Mouse (Mus musculus): ENCODE results near the gene Pfkl. TPM values are rescaled to one million over a fixed set of nuclear protein-coding genes. Genes with fewer than 3 reads are reported as not detected.
A peak's percentile ranks its signal among the peaks of the same experiment; 100 is the strongest.
"Not testable (repeated sequence)": the region's sequence is repeated elsewhere in the genome, so short reads cannot be mapped to it uniquely, and the experiment has no call there.

The Pfkl gene
- polyA plus RNA-seq, 3 experiments from 2014 or later: 58.9 to 60.6 (median 59.1) TPM

DNA sequence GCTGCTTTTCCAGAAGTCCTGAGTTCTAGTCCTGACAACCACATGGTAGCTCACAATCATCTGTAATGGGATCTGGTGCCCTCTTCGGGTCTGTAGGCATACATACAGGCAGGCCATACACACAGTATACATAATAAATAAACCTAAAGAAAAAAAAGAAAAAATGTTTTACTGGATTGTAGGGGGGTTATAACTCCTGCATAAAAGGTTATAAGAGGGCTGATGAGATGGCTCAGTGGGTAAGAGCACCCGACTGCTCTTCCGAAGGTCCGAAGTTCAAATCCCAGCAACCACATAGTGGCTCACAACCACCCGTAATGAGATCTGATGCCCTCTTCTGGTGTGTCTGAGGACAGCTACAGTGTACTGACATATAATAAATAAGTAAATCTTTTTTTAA is 1.2 kb upstream of the Pfkl start:
- not testable (repeated sequence) for ATAC-seq

GRCm38 (mm10) chr10:78010335-78010734 is 452 bp upstream of the Pfkl start:
- ATAC-seq: no peak

- peak; percentile 91 for ATAC-seq
Measured at GRCm38 (mm10) chr10:78009184-78009944, 519 bp downstream of the Pfkl start.

DNA sequence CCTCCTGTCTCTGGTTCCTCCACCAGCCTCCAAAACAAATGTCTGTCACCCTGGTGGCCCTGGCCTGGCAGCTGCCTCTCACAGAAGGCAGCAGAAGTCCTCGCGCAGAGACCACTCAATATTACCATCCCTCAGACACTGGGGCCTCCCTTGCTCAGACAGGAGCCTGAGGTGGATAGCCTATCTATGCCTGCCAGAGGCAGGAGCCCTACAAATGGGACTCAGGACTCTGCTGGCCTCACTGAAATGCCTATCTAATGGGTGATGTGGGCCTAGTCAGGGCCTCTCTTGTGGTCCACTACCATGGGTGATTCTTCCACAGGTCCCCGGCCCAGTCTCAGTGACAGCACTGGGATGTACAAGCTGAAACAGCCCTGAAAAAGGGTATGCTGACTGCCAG is 1.7 kb downstream of the Pfkl start:
- ATAC-seq: no peak

DNA sequence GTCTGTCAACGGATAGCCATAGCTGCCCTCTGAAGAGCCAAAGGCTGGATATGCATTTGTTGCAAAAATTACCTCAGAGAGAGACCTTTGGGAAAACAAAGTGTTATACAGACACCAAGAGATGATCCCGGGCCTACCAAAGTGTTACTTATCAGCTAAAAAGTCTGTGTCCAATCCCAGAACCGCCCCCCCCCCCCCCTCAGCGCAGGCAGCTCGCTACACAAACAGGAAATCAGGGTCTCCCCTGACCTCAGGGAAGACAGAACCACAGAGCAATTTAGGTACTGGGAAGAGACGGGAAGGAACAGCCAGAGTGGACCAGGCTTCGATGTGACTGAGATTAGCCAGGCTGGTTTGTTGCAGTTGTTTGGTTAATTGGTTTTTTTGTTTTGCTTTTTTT is 2.7 kb downstream of the Pfkl start:
- no peak for ATAC-seq

DNA sequence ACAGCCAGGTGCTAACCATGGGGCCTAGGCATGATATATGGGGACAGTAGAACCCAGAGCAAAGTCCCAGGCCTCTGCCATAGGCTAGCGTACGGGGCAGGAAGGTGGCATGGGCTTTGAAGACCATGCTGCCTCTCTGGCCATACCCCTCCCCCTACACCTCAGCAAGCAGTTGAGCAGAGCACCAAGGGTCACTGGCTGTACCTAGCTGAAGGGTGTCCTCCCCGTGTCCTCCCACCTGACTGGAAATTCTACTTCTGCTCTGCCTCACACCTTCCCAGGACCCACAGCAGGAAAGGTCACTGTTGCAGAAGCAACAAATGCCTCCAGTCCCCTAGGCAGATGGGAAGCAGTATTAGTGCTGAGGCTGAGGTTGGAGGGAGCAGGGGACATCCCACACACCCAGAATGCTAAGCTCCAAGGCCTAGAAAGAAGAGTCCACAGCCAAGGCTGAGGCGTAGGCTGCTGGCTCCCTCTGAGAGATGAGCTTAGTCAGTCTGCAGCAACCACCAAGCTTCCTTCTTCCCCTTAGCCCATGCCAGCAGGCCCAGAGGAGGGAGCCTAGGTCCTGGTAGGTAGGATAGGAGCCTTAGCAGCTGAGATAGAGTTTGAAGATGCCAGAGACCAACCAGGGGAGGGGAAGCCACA is 4.0 kb downstream of the Pfkl start:
- ATAC-seq: no peak

- ATAC-seq: no peak
Measured at GRCm38 (mm10) chr10:78004479-78005100, 5.3 kb downstream of the Pfkl start.

GRCm38 (mm10) chr10:78002316-78002715 is 7.6 kb downstream of the Pfkl start:
- ATAC-seq: no peak

GRCm38 (mm10) chr10:78001796-78002195 is 8.1 kb downstream of the Pfkl start:
- no peak for ATAC-seq

DNA sequence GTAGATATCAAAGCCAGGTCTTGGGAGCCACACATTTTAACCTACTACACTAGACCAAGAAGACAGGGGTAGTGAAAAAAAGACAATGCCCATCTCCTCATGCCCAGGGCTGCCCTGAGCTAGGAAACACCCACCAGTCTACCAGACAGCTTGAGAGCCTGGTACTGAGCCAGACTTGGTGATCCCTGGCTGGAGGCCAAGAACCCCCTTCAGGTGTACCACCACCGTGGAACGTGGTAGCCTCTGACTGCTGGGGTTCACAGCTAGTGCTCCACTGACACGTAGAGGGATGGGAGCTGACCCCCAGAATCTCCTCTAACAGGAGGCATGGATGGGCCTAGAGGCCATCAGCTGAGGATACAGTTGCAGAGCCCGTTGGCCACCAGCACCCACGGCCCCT is 9.7 kb downstream of the Pfkl start:
- ATAC-seq: no peak

- ATAC-seq: no peak
Measured at GRCm38 (mm10) chr10:77995639-77996038, 14.2 kb downstream of the Pfkl start.

- no peak for ATAC-seq
Measured at GRCm38 (mm10) chr10:77985775-77986174, 24.1 kb downstream of the Pfkl start.

DNA sequence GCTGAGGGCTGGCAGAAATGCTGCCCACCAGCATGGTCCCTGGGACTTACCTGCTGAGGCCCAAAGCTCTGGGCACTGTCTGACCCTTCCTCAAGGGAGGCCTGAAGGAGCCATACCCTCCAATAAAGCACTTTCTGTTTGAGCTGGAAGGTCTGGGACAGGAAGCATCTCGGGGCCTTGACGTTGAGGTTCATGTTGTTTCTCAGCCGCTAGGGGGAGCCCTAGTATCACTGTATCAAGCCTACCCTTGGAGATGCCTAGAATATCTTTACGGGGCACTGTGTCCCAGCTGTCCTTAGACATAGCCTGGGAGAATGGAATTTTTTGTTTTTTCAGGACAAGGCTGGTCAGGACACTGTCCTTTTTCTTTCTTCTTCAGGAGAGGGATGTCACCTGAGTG is 25.2 kb downstream of the Pfkl start:
- ATAC-seq: peak; percentile 98

DNA sequence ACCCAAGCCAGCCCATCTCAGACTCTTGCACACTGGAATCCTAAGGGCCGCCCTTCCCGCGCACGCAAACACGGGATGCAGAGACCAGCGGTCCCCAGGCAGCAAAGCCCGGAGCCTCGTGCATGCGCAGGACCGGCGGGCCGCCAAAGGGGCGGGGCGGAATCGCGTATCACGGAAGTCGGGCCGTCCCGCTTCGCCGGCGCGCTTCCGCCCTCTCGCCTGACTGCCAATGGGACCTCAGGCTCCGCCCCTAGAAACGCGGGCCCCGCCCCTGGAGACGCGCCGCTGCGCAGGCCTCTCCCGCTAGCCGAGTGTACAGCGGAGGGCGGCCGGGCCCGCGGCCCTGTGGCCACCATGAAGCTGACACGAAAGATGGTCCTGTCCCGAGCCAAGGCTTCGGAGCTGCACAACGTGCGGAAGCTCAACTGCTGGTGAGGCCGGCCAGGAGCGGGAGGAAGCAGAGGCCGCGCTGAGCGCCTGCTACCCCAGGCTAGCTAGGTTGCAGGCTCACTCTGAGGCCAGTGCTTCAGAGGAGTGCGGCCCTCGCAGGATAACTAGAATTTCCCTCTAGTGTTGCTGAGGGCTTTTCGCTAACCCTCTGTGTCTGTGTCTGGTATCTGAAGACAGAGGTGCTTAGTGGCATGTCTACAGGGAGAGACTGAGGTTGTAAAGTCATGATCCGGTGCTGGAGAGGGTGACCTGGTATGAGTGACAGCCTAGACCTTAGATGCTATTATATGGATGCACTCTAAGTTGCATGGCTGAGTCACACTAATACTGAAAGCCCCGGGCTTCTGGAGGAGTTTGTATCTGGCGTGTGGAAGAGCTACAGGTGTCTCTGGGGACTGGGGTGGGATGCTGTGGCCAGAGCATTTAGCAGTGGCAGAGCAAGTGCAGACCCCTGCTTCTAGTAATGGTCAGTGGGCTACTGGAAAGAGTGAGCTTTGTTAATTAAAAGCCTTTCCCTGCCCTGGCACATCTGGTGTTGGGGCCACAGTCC is 31.2 kb downstream of the Pfkl start, which contains the start of gene 1810043G02Rik:
Gene 1810043G02Rik, plus strand, starts transcription at position 174 of the 1,000 bp plus-strand sequence.
- ATAC-seq: peak; percentile 97

GRCm38 (mm10) chr10:77976458-77977150 is 33.3 kb downstream of the Pfkl start:
- ATAC-seq: no peak

GRCm38 (mm10) chr10:77975653-77976052 is 34.2 kb downstream of the Pfkl start:
- ATAC-seq: no peak

- ATAC-seq: no peak
Measured at GRCm38 (mm10) chr10:77974811-77975210, 35.1 kb downstream of the Pfkl start.

DNA sequence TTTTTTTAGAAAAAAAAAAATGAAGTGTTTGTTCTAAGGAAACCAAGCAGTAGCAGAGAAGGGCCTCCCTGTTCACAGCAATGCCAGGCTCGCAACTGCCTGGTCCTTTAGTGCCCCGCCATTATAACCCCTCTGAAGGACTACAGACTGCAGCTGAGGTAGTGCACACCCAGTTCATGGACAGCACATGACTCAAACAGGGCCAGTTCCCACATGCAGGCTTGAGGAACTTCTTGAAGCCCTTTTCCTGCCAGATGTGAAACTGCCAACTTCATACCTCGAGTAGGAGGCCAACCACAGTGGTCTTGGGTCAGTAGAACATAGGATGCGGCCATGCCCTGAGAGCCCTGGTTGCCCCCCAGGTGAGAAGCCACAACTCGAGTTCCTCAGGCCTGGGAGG is 35.6 kb downstream of the Pfkl start:
- no peak for ATAC-seq

DNA sequence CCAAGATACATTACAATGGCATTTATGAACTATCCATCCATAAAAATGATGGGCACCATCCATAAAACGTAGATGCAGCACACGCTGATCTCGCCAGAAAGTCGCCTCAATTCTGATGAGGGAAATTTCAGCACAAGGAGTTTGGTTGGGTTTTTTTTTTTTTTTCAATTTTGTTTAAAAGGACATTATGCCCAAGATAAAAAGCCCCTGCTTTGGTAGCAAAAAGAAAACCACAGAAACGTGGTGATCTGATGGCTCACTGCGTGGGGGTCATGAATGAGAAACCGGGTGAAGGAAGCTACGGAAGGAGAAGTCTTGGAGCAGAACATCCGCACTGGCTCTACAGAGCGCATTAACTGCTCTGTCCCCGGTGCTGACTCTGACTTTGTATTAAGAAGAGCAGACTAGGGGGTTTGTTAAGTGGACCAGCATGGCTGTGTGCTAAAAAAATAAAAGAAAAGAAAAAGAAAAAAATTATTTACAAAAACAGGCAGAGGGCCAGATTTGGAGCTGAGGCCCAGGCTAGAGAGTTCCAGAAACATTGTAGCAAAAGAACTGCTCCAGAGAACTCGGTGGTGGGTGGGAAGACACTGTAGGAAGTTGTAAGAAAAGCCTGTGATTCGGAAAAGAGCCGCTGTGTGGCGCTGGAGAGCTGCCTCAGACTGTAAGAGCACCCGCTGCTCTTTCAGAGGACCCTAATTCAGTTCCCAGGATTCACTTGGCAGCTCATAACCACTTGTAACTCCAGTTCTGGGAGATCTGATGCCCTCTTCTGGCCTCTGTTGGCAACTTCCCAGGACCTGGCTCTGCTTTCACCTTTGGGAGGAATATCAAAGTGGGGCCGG is 38.0 kb downstream of the Pfkl start:
- ATAC-seq: no peak

DNA sequence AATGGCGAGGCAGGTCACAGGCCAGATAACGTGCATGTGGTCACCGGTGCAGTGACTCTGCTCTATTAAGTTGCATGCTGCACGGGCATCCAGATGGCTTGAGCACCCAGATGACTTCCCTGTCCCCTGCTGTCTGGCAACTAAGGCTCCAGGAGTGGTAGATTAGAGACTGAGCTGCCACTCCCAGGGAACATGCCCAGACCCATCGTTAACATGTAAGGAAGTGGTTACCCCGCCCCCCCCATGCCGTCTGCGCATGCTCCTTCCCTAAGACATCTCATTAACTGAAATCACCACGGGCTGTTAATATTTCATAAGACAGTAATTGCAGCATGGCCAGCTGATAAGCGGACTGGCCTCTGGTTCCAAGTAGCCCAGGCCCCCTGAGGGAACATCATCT is 38.7 kb downstream of the Pfkl start:
- peak; percentile 67 for ATAC-seq

DNA sequence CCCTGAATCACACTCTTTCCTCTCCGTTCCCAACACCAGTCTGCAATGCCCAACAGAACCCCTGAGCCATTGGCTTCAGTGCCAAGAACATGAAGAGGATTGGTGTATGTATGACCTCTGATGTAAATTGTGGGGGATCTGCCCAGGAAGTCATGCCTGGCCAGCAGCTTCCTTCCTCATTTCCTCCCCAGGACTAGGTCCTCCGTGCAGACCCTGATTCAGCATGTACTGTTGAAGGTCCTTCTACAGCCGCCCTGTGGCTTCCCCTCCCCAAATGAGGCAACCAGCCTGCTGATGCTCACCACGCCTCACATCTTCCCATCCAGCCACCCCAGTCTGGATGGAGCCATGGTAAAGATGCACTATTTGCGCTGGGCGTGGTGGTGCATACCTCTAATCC is 39.4 kb downstream of the Pfkl start, which contains the start of gene Trpm2:
Gene Trpm2, minus strand, starts transcription at position 83 of the 400 bp plus-strand sequence.
- ATAC-seq: no peak
